Mouse (Mus musculus) cortical plate, adult 2 months (tissue): ENCODE results near the gene Nat14.

Source experiments
- CTCF ChIP-seq: fragments of 200-500 bp; IDR thresholded peaks from 2 replicates; pipeline ENCODE4 v1.5.1; 2011; ENCODE audit warnings: mild to moderate bottlenecking, control low read depth, low read length; ENCODE audit not compliant: insufficient read depth; ENCODE audit errors: extremely low read depth
- POLR2A ChIP-seq: fragments of 200-500 bp; IDR thresholded peaks from 2 replicates; pipeline ENCODE4 v1.6.1; 2011; ENCODE audit warnings: mild to moderate bottlenecking, low read length, control low read depth; ENCODE audit not compliant: insufficient read depth; ENCODE audit errors: extremely low read depth

DNA sequence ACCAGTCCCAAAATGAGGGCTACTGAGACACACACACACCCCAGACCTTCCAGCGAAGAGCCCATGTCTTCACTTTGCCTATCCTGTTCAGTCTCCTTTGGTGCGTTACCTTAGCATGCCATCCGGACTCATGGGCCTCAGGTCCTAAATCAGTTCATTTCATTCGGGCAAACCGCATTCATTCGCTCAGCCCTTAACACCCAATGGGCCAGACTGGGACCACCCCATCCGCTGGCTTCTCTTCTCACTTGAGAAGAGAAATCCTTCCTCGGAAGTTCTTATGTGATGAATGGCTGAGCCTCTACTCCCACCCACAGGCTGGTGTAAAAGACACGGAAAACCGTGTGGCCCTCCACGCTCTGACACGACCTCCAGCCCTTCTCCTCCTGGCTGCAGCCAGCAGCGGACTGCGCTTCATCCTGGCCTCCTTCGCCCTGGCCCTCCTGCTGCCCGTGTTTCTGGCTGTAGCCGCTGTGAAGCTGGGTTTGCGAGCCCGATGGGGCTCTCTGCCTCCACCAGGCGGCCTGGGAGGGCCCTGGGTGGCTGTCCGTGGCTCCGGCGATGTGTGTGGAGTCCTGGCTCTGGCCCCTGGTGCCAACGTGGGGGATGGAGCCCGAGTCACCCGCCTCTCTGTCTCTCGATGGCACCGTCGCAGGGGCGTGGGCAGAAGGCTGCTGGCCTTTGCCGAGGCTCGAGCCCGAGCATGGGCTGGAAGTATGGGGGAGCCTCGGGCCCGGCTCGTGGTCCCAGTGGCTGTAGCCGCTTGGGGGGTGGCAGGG is 1.9 kb downstream of the Nat14 start:
- TF ChIP-seq CTCF, result peak; percentile 24; the same call in 1 of the 2 replicates
- no peak; the same call in 1 of the 2 replicates for TF ChIP-seq POLR2A
